In the genomic region with DNA sequence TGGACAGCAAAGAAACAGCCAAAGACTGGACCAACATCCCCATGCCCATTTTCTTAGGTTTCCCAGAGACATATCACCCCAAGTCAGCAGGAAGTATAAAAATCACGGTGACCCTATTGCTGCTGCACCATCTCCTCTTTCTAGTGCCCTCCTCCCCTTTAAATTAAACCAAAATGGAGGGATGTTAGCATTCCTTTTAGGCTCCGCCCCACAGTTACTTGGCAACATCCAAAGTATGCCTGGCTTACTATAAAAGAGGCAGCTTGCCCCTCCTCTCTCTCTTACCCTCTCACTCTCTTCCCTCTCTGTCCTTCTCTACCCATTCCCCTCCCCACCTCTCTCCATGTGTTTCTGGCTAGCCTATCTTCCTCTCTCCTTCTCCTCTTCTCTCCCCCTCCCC, we compare ENCODE assay signal across 28 mouse cellular contexts. TPM values are rescaled to one million over a fixed set of nuclear protein-coding genes. Genes with fewer than 3 reads are reported as not detected.
DNase-seq lines count a peak whose midpoint lies in the region; ATAC-seq and TF ChIP-seq lines count a peak whose summit lies in the region.
"Had no signal": no experiment of that assay in that cellular context is flagged by ENCODE, and none has a peak within 500 bp of the region (broad histone marks: within the 10 kb centered on the region; RNA-seq: fewer than 3 reads in every experiment).

No protein-coding gene starts in this region.

- 81% methylated on average over 2 of the region's 2 CpGs for WGBS in heart, embryonic 10.5 days
- WGBS in limb, embryonic 11.5 days = 78% methylated on average over 2 of the region's 2 CpGs
- 86% methylated on average over 2 of the region's 2 CpGs for WGBS in limb, embryonic 10.5 days

- no peak overlapping the region for H3K4me2 ChIP-seq in limb, embryonic 11.5 days (ENCODE audit: low read depth, severe bottlenecking)
- no peak overlapping the region for H3K4me2 ChIP-seq in CH12.LX (ENCODE audit: insufficient read depth, low read depth, poor library complexity, severe bottlenecking)
- H3K4me2 ChIP-seq: embryonic facial prominence, embryonic 13.5 days; embryonic facial prominence, embryonic 15.5 days; forebrain, embryonic 12.5 days had no signal

- no peak for ATAC-seq in limb, embryonic 11.5 days (ENCODE audit: insufficient number of reproducible peaks, low FRiP score, low TSS enrichment, low read depth)
- ATAC-seq: forebrain, embryonic 14.5 days; forebrain, embryonic 16.5 days; Patski had no signal

- TF ChIP-seq CTCF in CH12.LX (conservative IDR thresholded peaks at IDR 0.05 in 1 of 2, IDR thresholded peaks at IDR 0.05 in 1 of 2; ENCODE audit: low read depth in 2 of 2, low read length in 2 of 2) = no peak

- no peak overlapping the region for H3K4me3 ChIP-seq in heart, embryonic 10.5 days
- H3K4me3 ChIP-seq in limb, embryonic 11.5 days (ENCODE audit: low read depth, low read length) = no peak overlapping the region
- H3K4me3 ChIP-seq in limb, embryonic 10.5 days = no peak overlapping the region
- H3K4me3 ChIP-seq in CH12.LX (replicated peaks in 1 of 3; ENCODE audit: low read depth in 2 of 3, low read length in 2 of 3, poor library complexity in 1 of 3) = no peak overlapping the region
- H3K4me3 ChIP-seq: embryonic facial prominence, embryonic 13.5 days; embryonic facial prominence, embryonic 15.5 days; erythroblast, embryonic 14.5 days; forebrain, embryonic 10.5 days; forebrain, embryonic 12.5 days had no signal

- peak; percentile 22 for DNase-seq in heart, embryonic 10.5 days (ENCODE audit: low spot score)
- DNase-seq in heart, postnatal 36 days = no peak
- peak; percentile 17 for DNase-seq in limb, embryonic 11.5 days (ENCODE audit: low spot score)
- no peak for DNase-seq in limb, embryonic 10.5 days (ENCODE audit: low spot score)
- no peak for DNase-seq in CH12.LX (ENCODE audit: extremely low read depth)
- peak; percentile 56 for DNase-seq in R1 (ENCODE audit: low read depth, low spot score)
- no peak for DNase-seq in left cerebral cortex, postnatal 36 days (ENCODE audit: low spot score in 2 of 2)
- DNase-seq: adrenal gland, adult 2 months; adrenal gland, postnatal 10 days; adrenal gland, postnatal 25 days; cerebellum, adult 11 months; cerebellum, adult 18-20 months; cerebellum, adult 8-10 months; cerebellum, adult 9-11 months; cerebellum, postnatal 14 days; cerebellum, postnatal 36 days; embryo, embryonic 11 days had no signal

- intact Hi-C loops in heart, postnatal 36 days (cut with DNase I) = no loop called here
- intact Hi-C loops in left cerebral cortex, postnatal 36 days (cut with DNase I) = no loop called here

- no peak overlapping the region for H3K27ac ChIP-seq in heart, embryonic 10.5 days
- H3K27ac ChIP-seq in limb, embryonic 11.5 days (replicated peaks; ENCODE audit: low read depth, low read length) = no peak overlapping the region
- no peak overlapping the region for H3K27ac ChIP-seq in limb, embryonic 10.5 days
- no peak overlapping the region for H3K27ac ChIP-seq in CH12.LX (ENCODE audit: insufficient read depth, low read depth)
- H3K27ac ChIP-seq: embryonic facial prominence, embryonic 13.5 days; embryonic facial prominence, embryonic 15.5 days; forebrain, embryonic 10.5 days; forebrain, embryonic 12.5 days had no signal

- in situ Hi-C loops in CH12.LX (cut with MboI; ENCODE audit: low pct_ligation_motif_present, low pct_unique_long_range_greater_than_20kb, low sequenced_read_pairs) = loop anchor here (25.0 kb wide), 1 partner anchor 281 kb away; a partner anchor contains a TSS

- no peaks in the 10 kb centered on the region for H3K4me1 ChIP-seq in heart, embryonic 10.5 days
- no peaks in the 10 kb centered on the region for H3K4me1 ChIP-seq in limb, embryonic 11.5 days (ENCODE audit: control insufficient read depth, insufficient read depth, low read length)
- no peaks in the 10 kb centered on the region for H3K4me1 ChIP-seq in limb, embryonic 10.5 days
- peaks cover 5 to 16% of the 10 kb centered on the region in 2 experiments; a peak in 2 of 4 replicates for H3K4me1 ChIP-seq in CH12.LX (ENCODE audit: control insufficient read depth in 1 of 2, insufficient read depth in 2 of 2)

- H3K9ac ChIP-seq in limb, embryonic 11.5 days (ENCODE audit: low read length) = no peak overlapping the region
- H3K9ac ChIP-seq in CH12.LX (ENCODE audit: insufficient read depth, low read depth) = no peak overlapping the region
- H3K9ac ChIP-seq: embryonic facial prominence, embryonic 13.5 days; embryonic facial prominence, embryonic 15.5 days; forebrain, embryonic 12.5 days had no signal

- 0 out of 2 replicates have a peak, but pooled peaks have one; percentile 16 for TF ChIP-seq POLR2A in CH12.LX (IDR thresholded peaks at IDR 0.05; ENCODE audit: low read depth, low read length)

- no peaks in the 10 kb centered on the region for H3K36me3 ChIP-seq in heart, embryonic 10.5 days
- no peaks in the 10 kb centered on the region for H3K36me3 ChIP-seq in limb, embryonic 11.5 days (ENCODE audit: control insufficient read depth, insufficient read depth, low read length)
- peaks cover 14% of the 10 kb centered on the region for H3K36me3 ChIP-seq in limb, embryonic 10.5 days
- peaks cover 40 to 42% of the 10 kb centered on the region in 2 experiments for H3K36me3 ChIP-seq in CH12.LX (replicated peaks in 1 of 2; ENCODE audit: control insufficient read depth in 1 of 2, insufficient read depth in 1 of 2, low read length in 1 of 2)
- H3K36me3 ChIP-seq: embryonic facial prominence, embryonic 15.5 days; G1E had no signal

- dilution Hi-C loops in CH12.LX (cut with MboI; ENCODE audit: extremely low pct_ligation_motif_present, extremely low pct_unique_long_range_greater_than_20kb, low sequenced_read_pairs) = loop anchor here (25.0 kb wide), 1 partner anchor 106 kb away; no protein-coding TSS in a partner anchor

- H3K79me2 ChIP-seq in CH12.LX (replicated peaks; ENCODE audit: control insufficient read depth, extremely low read depth, insufficient read depth, poor library complexity, severe bottlenecking) = peaks cover 26% of the 10 kb centered on the region

- TF ChIP-seq RAD21 in CH12.LX (IDR thresholded peaks at IDR 0.05; ENCODE audit: low read depth, low read length) = no peak

- no peak for TF ChIP-seq EP300 in CH12.LX (IDR thresholded peaks at IDR 0.05; ENCODE audit: low read length)

- H3K27me3 ChIP-seq in heart, embryonic 10.5 days (ENCODE audit: insufficient read depth, poor library complexity, severe bottlenecking) = no peaks in the 10 kb centered on the region
- no peaks in the 10 kb centered on the region for H3K27me3 ChIP-seq in limb, embryonic 11.5 days (ENCODE audit: control insufficient read depth, insufficient read depth, low read length)
- no peaks in the 10 kb centered on the region for H3K27me3 ChIP-seq in limb, embryonic 10.5 days (ENCODE audit: low read depth, poor library complexity, severe bottlenecking)
- H3K27me3 ChIP-seq in CH12.LX (replicated peaks) = no peaks in the 10 kb centered on the region
- H3K27me3 ChIP-seq: embryonic facial prominence, embryonic 13.5 days; embryonic facial prominence, embryonic 15.5 days; forebrain, embryonic 12.5 days; Patski had no signal

- peaks cover 5% of the 10 kb centered on the region; the same call in 1 of the 2 replicates for H3K9me3 ChIP-seq in heart, embryonic 10.5 days
- no peaks in the 10 kb centered on the region for H3K9me3 ChIP-seq in limb, embryonic 11.5 days (ENCODE audit: control insufficient read depth, low read length)
- H3K9me3 ChIP-seq in limb, embryonic 10.5 days (replicated peaks) = no peaks in the 10 kb centered on the region
- H3K9me3 ChIP-seq in CH12.LX (replicated peaks; ENCODE audit: low read length) = peaks cover 7% of the 10 kb centered on the region
- H3K9me3 ChIP-seq: embryonic facial prominence, embryonic 15.5 days had no signal

TF ChIP-seq in CH12.LX, 34 proteins besides CTCF, POLR2A, EP300 and RAD21:
- TF ChIP-seq MEF2A (IDR thresholded peaks at IDR 0.05; ENCODE audit: borderline replicate concordance, low read depth, low read length) (no peak), JUND (conservative IDR thresholded peaks at IDR 0.05; ENCODE audit: low read depth, low read length) (no peak), ZC3H11A (IDR thresholded peaks at IDR 0.05; ENCODE audit: low read depth, low read length) (no peak), USF2 (conservative IDR thresholded peaks at IDR 0.05; ENCODE audit: low read depth, low read length) (no peak), ZKSCAN1 (IDR thresholded peaks at IDR 0.05; ENCODE audit: borderline replicate concordance, low read depth, low read length) (no peak), ETS1 (conservative IDR thresholded peaks at IDR 0.05; ENCODE audit: low read depth, low read length) (no peak), MAX (IDR thresholded peaks at IDR 0.05; ENCODE audit: low read length) (no peak), SIN3A (IDR thresholded peaks at IDR 0.05; ENCODE audit: low read length) (no peak), POLR2AphosphoS2 (IDR thresholded peaks at IDR 0.05; ENCODE audit: low read depth, low read length) (no peak), MXI1 (IDR thresholded peaks at IDR 0.05; ENCODE audit: low read depth, low read length) (no peak), MAFK (IDR thresholded peaks at IDR 0.05; ENCODE audit: insufficient replicate concordance, low read length) (no peak), JUN (IDR thresholded peaks at IDR 0.05; ENCODE audit: insufficient read depth, low read depth, low read length) (no peak), KAT2A (IDR thresholded peaks at IDR 0.05; ENCODE audit: insufficient replicate concordance, low read length) (no peak), TBP (conservative IDR thresholded peaks at IDR 0.05; ENCODE audit: low read depth, low read length) (no peak), CHD2 (IDR thresholded peaks at IDR 0.05; ENCODE audit: low read length) (no peak), HCFC1 (IDR thresholded peaks at IDR 0.05; ENCODE audit: low read depth, low read length) (no peak)

RNA-seq across cellular contexts. Expression of a gene that starts 9.2 kb away (rescaled TPM):
- polyA plus RNA-seq in heart, embryonic 10.5 days (2016; fragmentation: Nextera tagmentation; extraction: Ambion mirVana) = 0.07 and 0.24 TPM in 2 replicates
- total RNA-seq in heart, postnatal 36 days (2021) = under 1 TPM in 1 of 2 experiments, not detected in 1; 0.08 TPM
- polyA plus RNA-seq in limb, embryonic 11.5 days (2014; fragmentation: Nextera tagmentation; extraction: Ambion mirVana) = 0.55 and 0.61 TPM in 2 replicates
- 0.14 and 0.51 TPM in 2 replicates for polyA plus RNA-seq in limb, embryonic 10.5 days (2016; fragmentation: Nextera tagmentation; extraction: Ambion mirVana)
- total RNA-seq in CH12.LX (2012; rRNA removed) (0.63 and 0.76 TPM in 2 replicates), CH12.LX (2014; rRNA removed) (1.9 and 2.0 TPM in 2 replicates)
- polyA plus RNA-seq in CH12.LX (2012; ENCODE audit: insufficient read length, low read depth) = 1.1 and 1.2 TPM in 2 replicates
- total RNA-seq in left cerebral cortex, postnatal 36 days (2021) = 10 to 100 TPM; 19.8 to 22.0 TPM
- total RNA-seq: adrenal gland, postnatal 25 days; common myeloid progenitor, adult 5-6 weeks had no signal
- polyA plus RNA-seq: C2C12; erythroblast, embryonic 14.5 days; G1E had no signal

Comparison
In these comparisons a context has a peak if more than half of its experiments do, and no peak if none do; other contexts are left out.
1. DNase-seq: peak in heart, embryonic 10.5 days (single experiment), limb, embryonic 11.5 days (single experiment) and R1 (single experiment); none in heart, postnatal 36 days (0 of 2), limb, embryonic 10.5 days (single experiment), CH12.LX (single experiment) and left cerebral cortex, postnatal 36 days (0 of 2).